Mouse (Mus musculus) embryonic facial prominence, embryonic 14.5 days (tissue): ENCODE measurements at regions not wholly inside any gene's neighbourhood (a gene's known extent, or its start where the extent isn't known, plus 50 kb on each side); places are given as distances from the start of the nearest gene placed in this dataset.

ENCODE experiments used
- ATAC-seq: fragments of 200-750 bp; cut with Nextera tagmentation; 2 replicates; pipeline ENCODE4 v1.8.0; 2017; ENCODE audit warnings: low read depth, moderate number of reproducible peaks, moderate TSS enrichment
- DNase-seq: peaks from one replicate; pipeline ENCODE4 v3.0.0-alpha.2; 2015; ENCODE audit warnings: low spot score
- H3K27ac ChIP-seq: fragments of 300-500 bp; sonication (generic); replicated peaks from 2 replicates; pipeline ENCODE4 v1.5.1; 2014; ENCODE audit warnings: low read depth, mild to moderate bottlenecking, low read length, moderate library complexity
- H3K27me3 ChIP-seq: fragments of 300-500 bp; sonication (generic); replicated peaks from 2 replicates; pipeline ENCODE4 v1.6.1; 2014; ENCODE audit warnings: low read length; ENCODE audit not compliant: control insufficient read depth, insufficient read depth
- H3K36me3 ChIP-seq: fragments of 300-500 bp; sonication (generic); 2 replicates; pipeline ENCODE4 v1.6.1; 2014; ENCODE audit warnings: low read length, mixed read lengths; ENCODE audit not compliant: control insufficient read depth, insufficient read depth
- H3K4me1 ChIP-seq: fragments of 300-500 bp; sonication (generic); 2 replicates; pipeline ENCODE4 v1.6.1; 2014; ENCODE audit warnings: antibody characterized with exemption, low read length; ENCODE audit not compliant: control insufficient read depth, insufficient read depth
- H3K4me2 ChIP-seq: fragments of 300-500 bp; sonication (generic); 2 replicates; pipeline ENCODE4 v1.6.1; 2014; ENCODE audit warnings: low read depth, mild to moderate bottlenecking, low read length, moderate library complexity, mixed read lengths
- H3K4me3 ChIP-seq: fragments of 300-500 bp; sonication (generic); 2 replicates; pipeline ENCODE4 v1.5.1; 2014; ENCODE audit warnings: low read depth, mild to moderate bottlenecking, low read length
- H3K9ac ChIP-seq: fragments of 300-500 bp; sonication (generic); 2 replicates; pipeline ENCODE4 v1.6.1; 2014; ENCODE audit warnings: low read depth, mild to moderate bottlenecking, low read length, moderate library complexity, mixed read lengths
- H3K9me3 ChIP-seq: fragments of 300-500 bp; sonication (generic); 2 replicates; pipeline ENCODE4 v1.6.1; 2016; ENCODE audit warnings: low read length; ENCODE audit not compliant: control insufficient read depth
- WGBS: fragments of 180-500 bp; shearing (Covaris S2); extraction: QIAGEN DNeasy Blood & Tissue Kit; methylation state at CpG from one replicate; pipeline ENCODE4 v1.1.7; 2014; 5-methylcytosine and 5-hydroxymethylcytosine counted together

DNA sequence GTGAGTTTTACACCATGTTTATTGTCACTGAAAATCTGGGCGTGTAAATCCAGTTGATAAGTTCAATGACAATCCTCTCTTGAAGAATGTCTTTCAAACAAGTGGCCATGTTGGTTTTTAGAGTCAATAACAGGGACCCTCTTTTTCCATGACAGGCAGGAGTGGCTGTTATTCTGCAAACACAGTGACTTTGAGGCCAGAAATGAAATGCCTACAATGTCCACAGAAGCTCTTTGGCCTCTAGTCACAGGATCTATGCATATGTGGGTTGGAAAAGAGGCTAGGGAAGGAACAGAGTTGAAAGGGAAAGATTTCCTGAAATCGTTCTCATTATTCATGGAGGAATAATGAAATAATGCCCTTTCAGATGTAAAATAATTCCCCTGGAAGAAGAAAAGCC is 101.9 kb upstream of the Hs3st1 start:
- Histone ChIP-seq H3K9ac (no peak overlapping the region), H3K4me1 (no peaks in the 10 kb centered on the region), H3K4me2 (no peak overlapping the region), H3K36me3 (no peaks in the 10 kb centered on the region), H3K9me3 (no peaks in the 10 kb centered on the region), H3K27ac (no peak overlapping the region), H3K4me3 (no peak overlapping the region), H3K27me3 (no peaks in the 10 kb centered on the region)
- DNase-seq (no peak), ATAC-seq (no peak)
- WGBS: 72% methylated on average over 2 of the region's 2 CpGs

DNA sequence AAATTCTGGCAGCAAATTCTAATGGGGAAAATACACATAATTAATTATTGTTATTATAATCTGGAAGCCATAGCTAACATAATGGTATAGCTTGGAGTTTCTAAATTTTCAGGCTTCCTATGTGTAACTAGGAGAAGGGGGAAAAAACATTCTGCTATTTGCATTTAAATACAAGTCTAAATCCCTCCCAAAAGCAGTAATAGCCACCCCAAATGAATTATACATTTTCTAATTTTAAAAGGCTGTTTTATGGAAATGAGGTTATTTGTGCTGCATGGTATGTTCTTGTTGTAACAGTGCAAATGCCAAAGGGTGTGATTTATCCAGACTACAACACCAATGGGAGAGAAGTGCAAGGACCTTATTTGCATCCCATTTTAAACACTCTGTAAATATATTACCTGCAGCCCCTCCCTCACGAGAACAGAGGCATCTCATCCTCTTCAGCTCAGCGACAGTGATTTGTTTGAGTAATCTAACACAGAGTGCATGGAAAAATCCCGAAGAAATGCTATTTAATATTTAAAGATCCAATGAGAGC is 101.4 kb upstream of the Hs3st1 start:
- no peak for DNase-seq
- Histone ChIP-seq H3K27ac (no peak overlapping the region), H3K4me3 (no peak overlapping the region), H3K27me3 (no peaks in the 10 kb centered on the region), H3K9me3 (no peaks in the 10 kb centered on the region), H3K4me1 (no peaks in the 10 kb centered on the region), H3K9ac (no peak overlapping the region), H3K4me2 (no peak overlapping the region), H3K36me3 (no peaks in the 10 kb centered on the region)
- no peak for ATAC-seq
- WGBS: 66% methylated on average over 3 of the region's 3 CpGs

DNA sequence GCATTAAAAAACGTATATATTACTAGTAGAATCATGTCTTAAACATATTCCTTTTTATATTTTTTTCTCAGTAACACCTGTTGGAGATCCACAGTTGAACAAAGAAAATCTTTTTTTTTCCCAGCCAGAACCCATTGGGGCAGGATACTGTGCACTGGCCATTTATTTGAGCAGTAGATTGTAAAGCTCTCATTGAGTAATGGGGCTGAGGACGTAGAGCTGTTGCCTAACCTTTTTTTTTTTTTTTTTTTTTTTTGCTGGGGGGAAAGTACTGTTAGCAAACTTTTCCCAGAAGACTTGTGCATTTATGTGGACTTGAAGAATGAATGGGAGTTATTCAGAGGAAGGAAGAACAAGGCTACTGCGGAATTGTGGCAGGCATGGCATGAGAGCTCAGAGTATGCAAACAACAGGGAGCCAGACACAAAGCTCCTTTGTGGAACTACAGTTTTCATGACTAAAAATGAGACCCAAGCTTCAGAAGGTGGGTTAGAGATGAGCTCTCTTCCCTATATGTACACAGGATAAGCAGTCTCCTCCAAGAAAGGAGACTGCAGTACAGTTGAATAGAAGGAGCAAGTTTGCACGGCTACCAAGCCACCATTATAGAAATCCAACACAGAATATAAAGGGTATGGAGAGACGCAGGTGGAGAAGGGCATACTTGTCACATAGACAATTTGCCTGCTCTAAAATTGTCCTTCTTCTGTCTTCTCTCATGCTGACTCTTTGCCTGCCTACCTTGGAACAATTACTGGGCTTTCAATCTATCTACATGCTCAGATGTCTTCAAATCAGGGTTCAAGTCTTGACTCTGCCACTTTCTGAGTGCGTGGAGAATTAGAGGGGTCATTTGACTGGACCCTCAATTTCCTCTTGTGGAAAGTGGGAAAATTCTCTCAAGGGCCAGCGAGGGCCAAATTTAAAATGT is 100.7 kb upstream of the Hs3st1 start:
- no peak overlapping the region for H3K4me2 ChIP-seq
- 55% methylated on average over 7 of the region's 7 CpGs for WGBS
- ATAC-seq (no peak), DNase-seq (no peak)
- H3K27me3 ChIP-seq: no peaks in the 10 kb centered on the region
- H3K4me3 ChIP-seq: no peak overlapping the region
- H3K4me1 ChIP-seq: no peaks in the 10 kb centered on the region
- no peaks in the 10 kb centered on the region for H3K36me3 ChIP-seq
- H3K9me3 ChIP-seq: no peaks in the 10 kb centered on the region
- H3K27ac ChIP-seq: no peak overlapping the region
- H3K9ac ChIP-seq: no peak overlapping the region

GRCm38 (mm10) chr5:39847187-39847586 is 91.9 kb upstream of the Hs3st1 start:
- 49% methylated on average over 1 of the region's 1 CpGs for WGBS

GRCm38 (mm10) chr5:39841186-39841585 is 85.9 kb upstream of the Hs3st1 start:
- no peak overlapping the region for H3K9ac ChIP-seq
- no peak overlapping the region for H3K4me2 ChIP-seq
- no peak overlapping the region for H3K4me3 ChIP-seq
- no peaks in the 10 kb centered on the region for H3K4me1 ChIP-seq
- H3K27ac ChIP-seq: no peak overlapping the region
- H3K27me3 ChIP-seq: no peaks in the 10 kb centered on the region
- 64% methylated on average over 3 of the region's 3 CpGs for WGBS
- H3K9me3 ChIP-seq: no peaks in the 10 kb centered on the region
- ATAC-seq: no peak
- H3K36me3 ChIP-seq: no peaks in the 10 kb centered on the region
- DNase-seq: peak; percentile 9

More at GRCm38 (mm10) chr5:39847187-39847586, 91.9 kb upstream of the Hs3st1 start:
- H3K4me2 ChIP-seq: no peak overlapping the region
- ATAC-seq: no peak
- no peak for DNase-seq
- no peaks in the 10 kb centered on the region for H3K27me3 ChIP-seq
- no peak overlapping the region for H3K4me3 ChIP-seq
- H3K9me3 ChIP-seq: no peaks in the 10 kb centered on the region
- no peak overlapping the region for H3K27ac ChIP-seq
- no peaks in the 10 kb centered on the region for H3K4me1 ChIP-seq
- H3K36me3 ChIP-seq: no peaks in the 10 kb centered on the region
- H3K9ac ChIP-seq: no peak overlapping the region

- Histone ChIP-seq H3K27me3 (no peaks in the 10 kb centered on the region), H3K4me1 (no peaks in the 10 kb centered on the region), H3K9ac (no peak overlapping the region), H3K9me3 (no peaks in the 10 kb centered on the region), H3K36me3 (no peaks in the 10 kb centered on the region), H3K27ac (no peak overlapping the region), H3K4me2 (no peak overlapping the region), H3K4me3 (no peak overlapping the region)
- ATAC-seq: no peak
- 79% methylated on average over 4 of the region's 4 CpGs for WGBS
- DNase-seq: no peak
Observed at GRCm38 (mm10) chr5:39840576-39840975, 85.3 kb upstream of the Hs3st1 start.

DNA sequence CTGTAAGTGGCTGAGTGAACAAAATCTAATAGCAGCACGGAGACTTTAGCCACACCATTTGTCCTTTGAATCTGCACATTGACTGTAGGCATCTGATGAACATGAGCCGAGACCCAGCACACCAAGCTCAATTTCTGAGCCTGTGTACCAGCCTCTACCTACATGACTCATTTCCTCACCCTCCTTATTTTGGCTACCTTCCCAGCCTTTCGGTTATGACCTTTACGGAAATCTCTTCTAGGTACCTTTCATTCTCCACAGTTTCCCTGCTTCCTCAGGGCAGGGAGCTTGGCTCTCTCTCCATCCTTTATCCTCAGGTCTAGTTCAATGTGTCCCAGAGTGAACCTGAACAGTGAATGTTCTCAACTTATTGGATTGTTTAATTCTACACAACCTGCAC is 77.3 kb upstream of the Hs3st1 start:
- no peaks in the 10 kb centered on the region for H3K9me3 ChIP-seq
- ATAC-seq (no peak), DNase-seq (peak; percentile 22)
- no peaks in the 10 kb centered on the region for H3K27me3 ChIP-seq
- no peak overlapping the region for H3K9ac ChIP-seq
- no peaks in the 10 kb centered on the region for H3K36me3 ChIP-seq
- WGBS: 68% methylated on average over 4 of the region's 4 CpGs
- H3K4me3 ChIP-seq: no peak overlapping the region
- no peaks in the 10 kb centered on the region for H3K4me1 ChIP-seq
- H3K27ac ChIP-seq: no peak overlapping the region
- no peak overlapping the region for H3K4me2 ChIP-seq

GRCm38 (mm10) chr5:39824680-39825079 is 69.4 kb upstream of the Hs3st1 start:
- no peak for ATAC-seq
- DNase-seq: no peak

GRCm38 (mm10) chr5:39806643-39807042 is 51.4 kb upstream of the Hs3st1 start:
- no peak overlapping the region for H3K4me3 ChIP-seq
- no peak overlapping the region for H3K4me2 ChIP-seq
- WGBS: 64% methylated on average over 4 of the region's 4 CpGs
- H3K9me3 ChIP-seq: no peaks in the 10 kb centered on the region
- H3K27me3 ChIP-seq: no peaks in the 10 kb centered on the region
- no peak overlapping the region for H3K27ac ChIP-seq
- H3K9ac ChIP-seq: no peak overlapping the region
- no peak for DNase-seq
- H3K4me1 ChIP-seq: no peaks in the 10 kb centered on the region
- no peak for ATAC-seq
- H3K36me3 ChIP-seq: no peaks in the 10 kb centered on the region

More at GRCm38 (mm10) chr5:39824680-39825079, 69.4 kb upstream of the Hs3st1 start:
- Histone ChIP-seq H3K4me2 (no peak overlapping the region), H3K27me3 (no peaks in the 10 kb centered on the region), H3K9me3 (no peaks in the 10 kb centered on the region), H3K36me3 (no peaks in the 10 kb centered on the region), H3K4me1 (no peaks in the 10 kb centered on the region), H3K27ac (no peak overlapping the region), H3K4me3 (no peak overlapping the region), H3K9ac (no peak overlapping the region)
- 55% methylated on average over 2 of the region's 2 CpGs for WGBS
